35 mouse cellular contexts compared by ENCODE assay signal in the genomic region with DNA sequence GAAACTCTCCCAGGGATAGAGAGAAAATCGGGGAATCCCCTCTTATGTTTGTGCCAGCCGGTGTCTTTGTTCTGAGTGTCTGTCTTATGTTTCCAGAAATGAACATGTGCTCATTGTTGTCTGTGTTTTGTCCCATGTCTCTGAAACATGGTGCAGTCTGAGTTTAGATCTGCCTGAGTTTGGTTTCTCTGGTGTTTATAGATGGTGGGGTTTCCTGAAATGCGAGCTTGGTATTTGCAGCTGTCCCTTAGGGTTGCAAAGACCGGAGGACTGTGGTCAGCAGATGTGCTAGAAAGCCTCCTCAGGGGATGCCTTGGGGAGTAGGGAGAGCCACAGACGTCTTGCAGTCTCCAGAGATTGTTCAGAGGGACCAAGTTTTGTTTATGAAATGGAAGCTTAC. TPM values are rescaled to one million over a fixed set of nuclear protein-coding genes. Genes with fewer than 3 reads are reported as not detected.
DNase-seq lines count a peak whose midpoint lies in the region; ATAC-seq and TF ChIP-seq lines count a peak whose summit lies in the region.
"Had no signal": no experiment of that assay in that cellular context is flagged by ENCODE, and none has a peak within 500 bp of the region (broad histone marks: within the 10 kb centered on the region; RNA-seq: fewer than 3 reads in every experiment).

No protein-coding gene starts in this region.

- H3K27ac ChIP-seq in CH12.LX (ENCODE audit: insufficient read depth, low read depth), result no peak overlapping the region
- H3K27ac ChIP-seq in layer of hippocampus, adult 2 months, result no peak overlapping the region
- H3K27ac ChIP-seq in hindbrain, embryonic 16.5 days (ENCODE audit: low read depth, low read length), result no peak overlapping the region
- H3K27ac ChIP-seq: embryonic facial prominence, embryonic 15.5 days; forebrain, embryonic 13.5 days; gastrocnemius, adult 2 months; heart, embryonic 10.5 days; heart, embryonic 13.5 days; hindbrain, embryonic 14.5 days had no signal

- TF ChIP-seq EP300 in CH12.LX (IDR thresholded peaks at IDR 0.05; ENCODE audit: low read length), result peak; percentile 69

- WGBS in hindbrain, embryonic 16.5 days, result 81% methylated on average over 5 of the region's 5 CpGs

- peaks cover 0 to 13% of the 10 kb centered on the region in 2 experiments; a peak in 2 of 4 replicates for H3K4me1 ChIP-seq in CH12.LX (ENCODE audit: control insufficient read depth in 1 of 2, insufficient read depth in 2 of 2)
- no peaks in the 10 kb centered on the region for H3K4me1 ChIP-seq in hindbrain, embryonic 16.5 days (ENCODE audit: control insufficient read depth, insufficient read depth, low read depth, low read length)
- H3K4me1 ChIP-seq: embryonic facial prominence, embryonic 15.5 days; forebrain, embryonic 13.5 days; heart, embryonic 10.5 days; heart, embryonic 13.5 days had no signal

- no peak for ATAC-seq in hindbrain, embryonic 16.5 days
- ATAC-seq: forebrain, embryonic 13.5 days; forebrain, embryonic 16.5 days; Patski had no signal

- no peaks in the 10 kb centered on the region for H3K27me3 ChIP-seq in CH12.LX (replicated peaks)
- H3K27me3 ChIP-seq in hindbrain, embryonic 16.5 days (replicated peaks; ENCODE audit: control insufficient read depth, insufficient read depth, low read length), result no peaks in the 10 kb centered on the region
- H3K27me3 ChIP-seq: embryonic facial prominence, embryonic 15.5 days; forebrain, embryonic 13.5 days; heart, embryonic 13.5 days; Patski had no signal

- intact Hi-C loops in left cerebral cortex, postnatal 4 days (cut with DNase I), result no loop called here

- TF ChIP-seq CTCF in CH12.LX (conservative IDR thresholded peaks at IDR 0.05 in 1 of 2, IDR thresholded peaks at IDR 0.05 in 1 of 2; ENCODE audit: low read depth in 2 of 2, low read length in 2 of 2), result no peak
- no peak for TF ChIP-seq CTCF in layer of hippocampus, adult 2 months (conservative IDR thresholded peaks at IDR 0.05)

- peak; percentile 80 for DNase-seq in CH12.LX (ENCODE audit: extremely low read depth)
- DNase-seq in layer of hippocampus, adult 2 months (ENCODE audit: low spot score in 2 of 2), result peak; percentile 34 to 49
- DNase-seq in layer of hippocampus, adult 9-11 months, result peak; percentile 18
- peak; percentile 22 to 40 for DNase-seq in layer of hippocampus, postnatal 36 days
- DNase-seq in cerebellum, adult 11-12 months, result no peak
- DNase-seq in left cerebral cortex, postnatal 4 days, result no peak
- no peak for DNase-seq in heart, adult 18-20 months
- DNase-seq: adrenal gland, postnatal 10 days; adrenal gland, postnatal 36 days; cerebellum, adult 11 months; cerebellum, adult 8-10 months; cerebellum, postnatal 10 days; cerebellum, postnatal 36 days; embryo, embryonic 11 days; gastrocnemius, adult 2 months; gastrocnemius, postnatal 14 days; heart, adult 11 months; heart, postnatal 14 days; heart, postnatal 4 days had no signal

- H3K9me3 ChIP-seq in CH12.LX (replicated peaks; ENCODE audit: low read length), result no peaks in the 10 kb centered on the region
- H3K9me3 ChIP-seq in hindbrain, embryonic 16.5 days (ENCODE audit: control insufficient read depth, low read length), result no peaks in the 10 kb centered on the region; the same call in 1 of the 2 replicates
- H3K9me3 ChIP-seq: embryonic facial prominence, embryonic 15.5 days; G1E; heart, embryonic 10.5 days had no signal

- no peak for TF ChIP-seq RAD21 in CH12.LX (IDR thresholded peaks at IDR 0.05; ENCODE audit: low read depth, low read length)

- peak overlapping the region; percentile 77; the same call in 1 of the 2 replicates for H3K4me2 ChIP-seq in CH12.LX (ENCODE audit: insufficient read depth, low read depth, poor library complexity, severe bottlenecking)
- no peak overlapping the region for H3K4me2 ChIP-seq in hindbrain, embryonic 16.5 days (ENCODE audit: low read length)
- H3K4me2 ChIP-seq: embryonic facial prominence, embryonic 15.5 days; forebrain, embryonic 13.5 days; heart, embryonic 13.5 days; hindbrain, embryonic 14.5 days had no signal

- H3K36me3 ChIP-seq in CH12.LX (replicated peaks in 1 of 2; ENCODE audit: control insufficient read depth in 1 of 2, insufficient read depth in 1 of 2, low read length in 1 of 2), result no peaks in the 10 kb centered on the region
- no peaks in the 10 kb centered on the region for H3K36me3 ChIP-seq in hindbrain, embryonic 16.5 days (ENCODE audit: control insufficient read depth, insufficient read depth, low read length)
- H3K36me3 ChIP-seq: embryonic facial prominence, embryonic 15.5 days; G1E; heart, embryonic 10.5 days; heart, embryonic 13.5 days had no signal

- no peak overlapping the region for H3K4me3 ChIP-seq in CH12.LX (replicated peaks in 1 of 3; ENCODE audit: low read depth in 2 of 3, low read length in 2 of 3, poor library complexity in 1 of 3)
- H3K4me3 ChIP-seq in layer of hippocampus, adult 2 months, result no peak overlapping the region
- no peak overlapping the region for H3K4me3 ChIP-seq in hindbrain, embryonic 16.5 days (ENCODE audit: low read length)
- H3K4me3 ChIP-seq: embryonic facial prominence, embryonic 15.5 days; forebrain, embryonic 13.5 days; gastrocnemius, adult 2 months; heart, embryonic 10.5 days; heart, embryonic 13.5 days had no signal

- no peak for TF ChIP-seq POLR2A in CH12.LX (IDR thresholded peaks at IDR 0.05; ENCODE audit: low read depth, low read length)

- H3K9ac ChIP-seq in CH12.LX (ENCODE audit: insufficient read depth, low read depth), result no peak overlapping the region
- H3K9ac ChIP-seq in hindbrain, embryonic 16.5 days (ENCODE audit: low read depth, low read length), result no peak overlapping the region
- H3K9ac ChIP-seq: embryonic facial prominence, embryonic 15.5 days; forebrain, embryonic 13.5 days; heart, embryonic 13.5 days; hindbrain, embryonic 14.5 days had no signal

- H3K79me2 ChIP-seq in CH12.LX (replicated peaks; ENCODE audit: control insufficient read depth, extremely low read depth, insufficient read depth, poor library complexity, severe bottlenecking), result no peaks in the 10 kb centered on the region

- in situ Hi-C loops in CH12.LX (cut with MboI; ENCODE audit: low pct_ligation_motif_present, low pct_unique_long_range_greater_than_20kb, low sequenced_read_pairs), result no loop called here

- dilution Hi-C loops in CH12.LX (cut with MboI; ENCODE audit: extremely low pct_ligation_motif_present, extremely low pct_unique_long_range_greater_than_20kb, low sequenced_read_pairs), result no loop called here

TF ChIP-seq in CH12.LX, 34 proteins besides CTCF, POLR2A, EP300 and RAD21 (continues in another document):
- TF ChIP-seq KAT2A (IDR thresholded peaks at IDR 0.05; ENCODE audit: insufficient replicate concordance, low read length) (no peak), ELF1 (IDR thresholded peaks at IDR 0.05; ENCODE audit: low read depth, low read length) (no peak), NELFE (IDR thresholded peaks at IDR 0.05; ENCODE audit: low read depth, low read length) (no peak), BHLHE40 (IDR thresholded peaks at IDR 0.05; ENCODE audit: low read depth, low read length) (peak; percentile 70; the same call in 1 of the 2 replicates), USF2 (conservative IDR thresholded peaks at IDR 0.05; ENCODE audit: low read depth, low read length) (no peak), SIN3A (IDR thresholded peaks at IDR 0.05; ENCODE audit: low read length) (peak; percentile 71), ETS1 (conservative IDR thresholded peaks at IDR 0.05; ENCODE audit: low read depth, low read length) (peak; percentile 75), MXI1 (IDR thresholded peaks at IDR 0.05; ENCODE audit: low read depth, low read length) (peak; percentile 54; the same call in 1 of the 2 replicates), USF1 (IDR thresholded peaks at IDR 0.05; ENCODE audit: low read depth, low read length) (no peak)

RNA-seq across cellular contexts. Expression of gene Olfr782, which starts 8.7 kb away (rescaled TPM):
- total RNA-seq in CH12.LX (2012; rRNA removed), result not detected in 2 replicates
- total RNA-seq in CH12.LX (2014; rRNA removed), result not detected in 2 replicates
- not detected in 2 replicates for polyA plus RNA-seq in CH12.LX (2012; ENCODE audit: insufficient read length, low read depth)
- not detected for total RNA-seq in layer of hippocampus, adult 2 months (2021)
- total RNA-seq in layer of hippocampus, postnatal 36 days (2021), result not detected
- not detected in 2 replicates for polyA plus RNA-seq in hindbrain, embryonic 16.5 days (2015; fragmentation: Nextera tagmentation; extraction: Ambion mirVana)
- total RNA-seq in left cerebral cortex, postnatal 4 days (2021), result not detected
- not detected for total RNA-seq in heart, adult 18-20 months (2021)
- total RNA-seq: adrenal gland, adult 18-20 months; adrenal gland, postnatal 10 days; adrenal gland, postnatal 36 days; G1E; gastrocnemius, adult 2 months; gastrocnemius, postnatal 14 days; gastrocnemius, postnatal 4 days; heart, postnatal 14 days; heart, postnatal 4 days had no signal
- polyA plus RNA-seq: cortical plate, adult 2 months; embryonic facial prominence, embryonic 11.5 days; forebrain, embryonic 13.5 days; forebrain, embryonic 16.5 days; G1E; heart, embryonic 10.5 days; heart, embryonic 13.5 days; heart, embryonic 16.5 days; hindbrain, embryonic 11.5 days; hindbrain, embryonic 14.5 days; intestine, embryonic 14.5 days; Patski had no signal

RNA-seq across cellular contexts. Expression of gene Olfr784, which starts 26.6 kb away (rescaled TPM):
- total RNA-seq in CH12.LX (2012; rRNA removed) (0.04 and 0.08 TPM in 2 replicates), CH12.LX (2014; rRNA removed) (not detected in 2 replicates)
- polyA plus RNA-seq in CH12.LX (2012; ENCODE audit: insufficient read length, low read depth), result 0.10 TPM in 1 of 2 replicates, not detected in the other
- total RNA-seq in layer of hippocampus, adult 2 months (2021), result under 1 TPM; 0.10 to 0.18 TPM
- under 1 TPM; 0.15 TPM for total RNA-seq in layer of hippocampus, postnatal 36 days (2021)
- 0.07 and 0.15 TPM in 2 replicates for polyA plus RNA-seq in hindbrain, embryonic 16.5 days (2015; fragmentation: Nextera tagmentation; extraction: Ambion mirVana)
- under 1 TPM; 0.26 to 0.32 TPM for total RNA-seq in left cerebral cortex, postnatal 4 days (2021)
- total RNA-seq in heart, adult 18-20 months (2021), result not detected
- total RNA-seq: adrenal gland, adult 18-20 months; adrenal gland, postnatal 36 days; gastrocnemius, adult 2 months; heart, postnatal 14 days; heart, postnatal 4 days had no signal
- polyA plus RNA-seq: embryonic facial prominence, embryonic 11.5 days; embryonic facial prominence, embryonic 15.5 days; G1E; hindbrain, embryonic 11.5 days had no signal

RNA-seq across cellular contexts. Expression of gene Olfr781, which starts 28.7 kb away (rescaled TPM):
- total RNA-seq in CH12.LX (2012; rRNA removed), result not detected in 2 replicates
- not detected in 2 replicates for total RNA-seq in CH12.LX (2014; rRNA removed)
- not detected in 2 replicates for polyA plus RNA-seq in CH12.LX (2012; ENCODE audit: insufficient read length, low read depth)
- total RNA-seq in layer of hippocampus, adult 2 months (2021), result not detected
- not detected for total RNA-seq in layer of hippocampus, postnatal 36 days (2021)
- not detected in 2 replicates for polyA plus RNA-seq in hindbrain, embryonic 16.5 days (2015; fragmentation: Nextera tagmentation; extraction: Ambion mirVana)
- not detected for total RNA-seq in left cerebral cortex, postnatal 4 days (2021)
- not detected for total RNA-seq in heart, adult 18-20 months (2021)
- total RNA-seq: adrenal gland, adult 18-20 months; adrenal gland, postnatal 10 days; adrenal gland, postnatal 36 days; G1E; gastrocnemius, adult 2 months; gastrocnemius, postnatal 14 days; gastrocnemius, postnatal 4 days; heart, postnatal 14 days; heart, postnatal 4 days had no signal
- polyA plus RNA-seq: cortical plate, adult 2 months; embryonic facial prominence, embryonic 11.5 days; embryonic facial prominence, embryonic 15.5 days; forebrain, embryonic 13.5 days; forebrain, embryonic 16.5 days; G1E; heart, embryonic 10.5 days; heart, embryonic 13.5 days; heart, embryonic 16.5 days; hindbrain, embryonic 11.5 days; hindbrain, embryonic 14.5 days; intestine, embryonic 14.5 days; Patski had no signal

RNA-seq across cellular contexts. Expression of gene Olfr780, which starts 39.4 kb away (rescaled TPM):
- not detected in 2 replicates for total RNA-seq in CH12.LX (2012; rRNA removed)
- total RNA-seq in CH12.LX (2014; rRNA removed), result not detected in 2 replicates
- polyA plus RNA-seq in CH12.LX (2012; ENCODE audit: insufficient read length, low read depth), result not detected in 2 replicates
- not detected for total RNA-seq in layer of hippocampus, adult 2 months (2021)
- not detected for total RNA-seq in layer of hippocampus, postnatal 36 days (2021)
- not detected in 2 replicates for polyA plus RNA-seq in hindbrain, embryonic 16.5 days (2015; fragmentation: Nextera tagmentation; extraction: Ambion mirVana)
- total RNA-seq in left cerebral cortex, postnatal 4 days (2021), result not detected
- not detected for total RNA-seq in heart, adult 18-20 months (2021)
- total RNA-seq: adrenal gland, adult 18-20 months; adrenal gland, postnatal 10 days; adrenal gland, postnatal 36 days; gastrocnemius, adult 2 months; gastrocnemius, postnatal 14 days; gastrocnemius, postnatal 4 days; heart, postnatal 14 days; heart, postnatal 4 days had no signal
- polyA plus RNA-seq: cortical plate, adult 2 months; embryonic facial prominence, embryonic 11.5 days; embryonic facial prominence, embryonic 15.5 days; forebrain, embryonic 13.5 days; forebrain, embryonic 16.5 days; G1E; heart, embryonic 10.5 days; heart, embryonic 13.5 days; heart, embryonic 16.5 days; hindbrain, embryonic 11.5 days; hindbrain, embryonic 14.5 days; intestine, embryonic 14.5 days; Patski had no signal

RNA-seq across cellular contexts. Expression of gene Olfr785, which starts 47.9 kb away (rescaled TPM):
- total RNA-seq in CH12.LX (2012; rRNA removed) (not detected in 2 replicates), CH12.LX (2014; rRNA removed) (not detected in 2 replicates)
- polyA plus RNA-seq in CH12.LX (2012; ENCODE audit: insufficient read length, low read depth), result not detected in 2 replicates
- not detected for total RNA-seq in layer of hippocampus, adult 2 months (2021)
- not detected for total RNA-seq in layer of hippocampus, postnatal 36 days (2021)
- polyA plus RNA-seq in hindbrain, embryonic 16.5 days (2015; fragmentation: Nextera tagmentation; extraction: Ambion mirVana), result not detected in 2 replicates
- not detected for total RNA-seq in left cerebral cortex, postnatal 4 days (2021)
- total RNA-seq in heart, adult 18-20 months (2021), result not detected
- total RNA-seq: adrenal gland, adult 18-20 months; adrenal gland, postnatal 10 days; adrenal gland, postnatal 36 days; G1E; gastrocnemius, adult 2 months; gastrocnemius, postnatal 14 days; gastrocnemius, postnatal 4 days; heart, postnatal 14 days; heart, postnatal 4 days had no signal
- polyA plus RNA-seq: cortical plate, adult 2 months; embryonic facial prominence, embryonic 11.5 days; embryonic facial prominence, embryonic 15.5 days; forebrain, embryonic 13.5 days; forebrain, embryonic 16.5 days; G1E; heart, embryonic 10.5 days; heart, embryonic 13.5 days; heart, embryonic 16.5 days; hindbrain, embryonic 11.5 days; hindbrain, embryonic 14.5 days; intestine, embryonic 14.5 days; Patski had no signal

Comparison
In these comparisons a context has a peak if more than half of its experiments do, and no peak if none do; other contexts are left out.
1. DNase-seq: peak in CH12.LX (single experiment), layer of hippocampus, adult 2 months (2 of 2), layer of hippocampus, adult 9-11 months (single experiment) and layer of hippocampus, postnatal 36 days (2 of 2); none in cerebellum, adult 11-12 months (single experiment), left cerebral cortex, postnatal 4 days (single experiment) and heart, adult 18-20 months (0 of 2).